Mouse (Mus musculus): ENCODE data around the gene Ltbp3. TPM values are rescaled to one million over a fixed set of nuclear protein-coding genes. Genes with fewer than 3 reads are reported as not detected.

The Ltbp3 gene
- polyA plus RNA-seq, 1 experiment from 2014 or later, result 4.1 TPM

Other genes starting within 250 kb of the Ltbp3 start
- not detected in 2 replicates for gene 1700020D05Rik, start 237.1 kb upstream of the Ltbp3 start, polyA plus RNA-seq (2014; fragmentation: Nextera tagmentation; extraction: Ambion mirVana)
- gene Snx32, start 230.4 kb upstream of the Ltbp3 start, polyA plus RNA-seq (2014; fragmentation: Nextera tagmentation; extraction: Ambion mirVana), result 7.0 and 8.3 TPM in 2 replicates
- gene Ovol1, start 180.3 kb upstream of the Ltbp3 start, polyA plus RNA-seq (2014; fragmentation: Nextera tagmentation; extraction: Ambion mirVana), result 0.22 TPM in 1 of 2 replicates, not detected in the other
- 3.6 and 3.8 TPM in 2 replicates for gene Ap5b1, start 172.9 kb upstream of the Ltbp3 start, polyA plus RNA-seq (2014; fragmentation: Nextera tagmentation; extraction: Ambion mirVana)
- 175 and 189 TPM in 2 replicates for gene Rnaseh2c, start 139.0 kb upstream of the Ltbp3 start, polyA plus RNA-seq (2014; fragmentation: Nextera tagmentation; extraction: Ambion mirVana)
- gene Kat5, start 130.7 kb upstream of the Ltbp3 start, polyA plus RNA-seq (2014; fragmentation: Nextera tagmentation; extraction: Ambion mirVana), result 24.0 and 28.0 TPM in 2 replicates
- 57.1 and 57.7 TPM in 2 replicates for gene Rela, start 103.4 kb upstream of the Ltbp3 start, polyA plus RNA-seq (2014; fragmentation: Nextera tagmentation; extraction: Ambion mirVana)
- gene Sipa1, start 77.2 kb upstream of the Ltbp3 start, polyA plus RNA-seq (2014; fragmentation: Nextera tagmentation; extraction: Ambion mirVana), result 32.3 and 34.8 TPM in 2 replicates
- gene Map3k11, start 52.2 kb upstream of the Ltbp3 start, polyA plus RNA-seq (2014; fragmentation: Nextera tagmentation; extraction: Ambion mirVana), result 27.4 and 28.1 TPM in 2 replicates
- gene Pcnx3, start 52.0 kb upstream of the Ltbp3 start, polyA plus RNA-seq (2014; fragmentation: Nextera tagmentation; extraction: Ambion mirVana), result 22.5 and 25.0 TPM in 2 replicates
- 0.14 TPM in 1 of 2 replicates, not detected in the other for gene Kcnk7, start 36.5 kb upstream of the Ltbp3 start, polyA plus RNA-seq (2014; fragmentation: Nextera tagmentation; extraction: Ambion mirVana)
- 64.9 and 67.1 TPM in 2 replicates for gene Ehbp1l1, start 14.6 kb upstream of the Ltbp3 start, polyA plus RNA-seq (2014; fragmentation: Nextera tagmentation; extraction: Ambion mirVana)
- gene Fam89b, start 11.3 kb upstream of the Ltbp3 start, polyA plus RNA-seq (2014; fragmentation: Nextera tagmentation; extraction: Ambion mirVana), result 47.5 and 49.8 TPM in 2 replicates
- 57.1 and 58.6 TPM in 2 replicates for gene Scyl1, start 30.5 kb downstream of the Ltbp3 start, polyA plus RNA-seq (2014; fragmentation: Nextera tagmentation; extraction: Ambion mirVana)
- 26.8 and 27.9 TPM in 2 replicates for gene Frmd8, start 134.4 kb downstream of the Ltbp3 start, polyA plus RNA-seq (2014; fragmentation: Nextera tagmentation; extraction: Ambion mirVana)
- 7.5 and 8.2 TPM in 2 replicates for gene Slc25a45, start 136.9 kb downstream of the Ltbp3 start, polyA plus RNA-seq (2014; fragmentation: Nextera tagmentation; extraction: Ambion mirVana)
- 3.9 and 4.2 TPM in 2 replicates for gene Tigd3, start 153.2 kb downstream of the Ltbp3 start, polyA plus RNA-seq (2014; fragmentation: Nextera tagmentation; extraction: Ambion mirVana)
- gene Dpf2, start 172.1 kb downstream of the Ltbp3 start, polyA plus RNA-seq (2014; fragmentation: Nextera tagmentation; extraction: Ambion mirVana), result 119 and 127 TPM in 2 replicates
- 5.1 TPM in 2 replicates for gene Cdc42ep2, start 183.9 kb downstream of the Ltbp3 start, polyA plus RNA-seq (2014; fragmentation: Nextera tagmentation; extraction: Ambion mirVana)
- gene Pola2, start 223.3 kb downstream of the Ltbp3 start, polyA plus RNA-seq (2014; fragmentation: Nextera tagmentation; extraction: Ambion mirVana), result 129 and 131 TPM in 2 replicates
- not detected in 2 replicates for gene Slc22a20, start 245.2 kb downstream of the Ltbp3 start, polyA plus RNA-seq (2014; fragmentation: Nextera tagmentation; extraction: Ambion mirVana)